Mouse (Mus musculus) lung, postnatal 10 days (tissue): Measurements from ENCODE around the gene Eaf2.

Experiments
- DNase-seq: peaks from one replicate; pipeline ENCODE4 v3.0.0; 2021

Eaf2 gene

DNA sequence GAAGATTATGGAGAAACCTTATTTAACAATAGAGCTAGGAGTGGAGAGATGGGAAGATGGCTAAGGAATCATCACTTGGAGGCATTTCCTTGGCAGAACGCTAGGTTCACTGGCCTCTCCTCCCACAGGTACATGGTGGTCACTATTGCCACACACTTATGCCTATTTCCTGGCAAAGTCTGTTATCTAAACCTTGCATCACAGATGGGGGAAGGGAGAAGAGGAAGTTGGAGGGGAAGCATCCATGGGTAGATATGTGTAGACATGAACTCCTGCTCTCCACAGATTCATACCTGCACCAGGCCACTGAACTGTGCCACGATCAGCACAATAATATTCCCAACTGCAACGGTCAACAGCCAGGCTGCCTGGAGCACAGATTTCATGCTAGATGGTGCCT is 122.8 kb downstream of the Eaf2 start:
- no peak for DNase-seq

GRCm38 (mm10) chr16:36747767-36748166 is 127.0 kb downstream of the Eaf2 start:
- DNase-seq = no peak

DNA sequence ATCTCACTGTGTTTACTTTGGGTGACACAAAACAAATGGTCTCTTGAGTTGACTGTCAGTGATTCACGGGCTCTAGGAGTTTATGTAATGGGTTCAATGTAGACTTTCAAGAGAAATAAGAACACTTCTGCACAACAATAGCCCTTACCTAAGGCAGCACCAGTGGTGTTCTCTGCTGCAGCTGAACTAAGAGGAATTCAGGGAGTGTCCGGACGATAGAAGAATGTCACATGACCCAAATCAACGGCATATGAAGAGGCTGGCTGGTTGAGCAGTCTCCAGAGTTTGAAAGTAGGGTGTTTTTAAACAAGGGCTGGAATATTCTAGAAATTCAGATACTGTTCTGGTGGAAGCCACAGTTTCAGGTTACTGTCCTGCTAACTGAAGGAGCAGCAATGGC is 127.7 kb downstream of the Eaf2 start:
- no peak for DNase-seq

GRCm38 (mm10) chr16:36743580-36743979 is 131.2 kb downstream of the Eaf2 start:
- DNase-seq = no peak
